Mouse (Mus musculus): ENCODE data around the gene Ucp1. TPM values are rescaled to one million over a fixed set of nuclear protein-coding genes. Genes with fewer than 3 reads are reported as not detected.
A peak's percentile ranks its signal among the peaks of the same experiment; 100 is the strongest.
"Not testable (repeated sequence)": the region's sequence is repeated elsewhere in the genome, so short reads cannot be mapped to it uniquely, and the experiment has no call there.

The Ucp1 gene
- total RNA-seq (2021), result under 1 TPM in 1 of 2 experiments, not detected in 1; 0.28 TPM
- long read RNA-seq, experiment 1, result 0 reads
- long read RNA-seq, experiment 2, result 0 reads

GRCm38 (mm10) chr8:83290176-83290575 is at the start of gene Ucp1:
TSS of gene Ucp1 (plus strand) at chr8:83290352.
- no peak for DNase-seq (ENCODE audit: low spot score in 2 of 2)

- peak; percentile 10 to 63 for DNase-seq (ENCODE audit: low spot score in 2 of 2)
Measured at GRCm38 (mm10) chr8:83244151-83244550, 46.0 kb upstream of the Ucp1 start.

GRCm38 (mm10) chr8:83250858-83251257 is 39.3 kb upstream of the Ucp1 start:
- no peak for DNase-seq (ENCODE audit: low spot score in 2 of 2)

GRCm38 (mm10) chr8:83251362-83252246 is 38.5 kb upstream of the Ucp1 start:
- DNase-seq (ENCODE audit: low spot score in 2 of 2), result no peak

- DNase-seq (ENCODE audit: low spot score in 2 of 2), result no peak
Measured at GRCm38 (mm10) chr8:83252791-83253190, 37.4 kb upstream of the Ucp1 start.

GRCm38 (mm10) chr8:83257631-83258030 is 32.5 kb upstream of the Ucp1 start:
- no peak for DNase-seq (ENCODE audit: low spot score in 2 of 2)

GRCm38 (mm10) chr8:83260418-83261215 is 29.5 kb upstream of the Ucp1 start:
- peak; percentile 23 to 55 for DNase-seq (ENCODE audit: low spot score in 2 of 2)

- DNase-seq (ENCODE audit: low spot score in 2 of 2), result no peak
Measured at GRCm38 (mm10) chr8:83271172-83271571, 19.0 kb upstream of the Ucp1 start.

- DNase-seq (ENCODE audit: low spot score in 2 of 2), result no peak
Measured at GRCm38 (mm10) chr8:83272464-83272863, 17.7 kb upstream of the Ucp1 start.

- no peak for DNase-seq (ENCODE audit: low spot score in 2 of 2)
Measured at GRCm38 (mm10) chr8:83274470-83274869, 15.7 kb upstream of the Ucp1 start.

GRCm38 (mm10) chr8:83278431-83278830 is 11.7 kb upstream of the Ucp1 start:
- no peak for DNase-seq (ENCODE audit: low spot score in 2 of 2)

- no peak for DNase-seq (ENCODE audit: low spot score in 2 of 2)
Measured at GRCm38 (mm10) chr8:83285391-83285790, 4.8 kb upstream of the Ucp1 start.

GRCm38 (mm10) chr8:83297375-83297774 is 7.2 kb downstream of the Ucp1 start:
- DNase-seq (ENCODE audit: low spot score in 2 of 2), result no peak

- no peak for DNase-seq (ENCODE audit: low spot score in 2 of 2)
Measured at GRCm38 (mm10) chr8:83300135-83300534, 10.0 kb downstream of the Ucp1 start.

- no peak for DNase-seq (ENCODE audit: low spot score in 2 of 2)
Measured at GRCm38 (mm10) chr8:83304946-83305345, 14.8 kb downstream of the Ucp1 start.

GRCm38 (mm10) chr8:83309836-83310235 is 19.7 kb downstream of the Ucp1 start:
- DNase-seq (ENCODE audit: low spot score in 2 of 2), result no peak

GRCm38 (mm10) chr8:83315084-83315483 is 24.9 kb downstream of the Ucp1 start:
- DNase-seq (ENCODE audit: low spot score in 2 of 2), result not testable (repeated sequence)

GRCm38 (mm10) chr8:83315691-83316090 is 25.5 kb downstream of the Ucp1 start:
- DNase-seq (ENCODE audit: low spot score in 2 of 2), result no peak

GRCm38 (mm10) chr8:83320543-83320942 is 30.4 kb downstream of the Ucp1 start:
- no peak for DNase-seq (ENCODE audit: low spot score in 2 of 2)

GRCm38 (mm10) chr8:83322374-83322773 is 32.2 kb downstream of the Ucp1 start:
- no peak for DNase-seq (ENCODE audit: low spot score in 2 of 2)

GRCm38 (mm10) chr8:83323056-83323455 is 32.9 kb downstream of the Ucp1 start:
- DNase-seq (ENCODE audit: low spot score in 2 of 2), result no peak

GRCm38 (mm10) chr8:83327889-83328288 is 37.7 kb downstream of the Ucp1 start:
- DNase-seq (ENCODE audit: low spot score in 2 of 2), result no peak

All from left cerebral cortex, adult 18-20 months (tissue).